Mouse (Mus musculus) cortical plate, adult 2 months (tissue): Measurements from ENCODE around the gene Dtx4. TPM values are rescaled to one million over a fixed set of nuclear protein-coding genes. Genes with fewer than 3 reads are reported as not detected.

Source experiments
- H3K27ac ChIP-seq: fragments of 200-500 bp; 2 replicates; pipeline ENCODE4 v1.5.1; 2012; ENCODE audit warnings: low read length, control low read depth, inconsistent platforms; ENCODE audit not compliant: insufficient read depth
- H3K4me1 ChIP-seq: fragments of 200-500 bp; 2 replicates; pipeline ENCODE4 v1.6.1; 2011; ENCODE audit warnings: low read length; ENCODE audit not compliant: control insufficient read depth, insufficient read depth
- H3K4me3 ChIP-seq: fragments of 200-500 bp; 2 replicates; pipeline ENCODE4 v1.5.1; 2011; ENCODE audit warnings: mild to moderate bottlenecking, low read length, control low read depth; ENCODE audit not compliant: insufficient read depth
- CTCF ChIP-seq: fragments of 200-500 bp; IDR thresholded peaks from 2 replicates; pipeline ENCODE4 v1.5.1; 2011; ENCODE audit warnings: mild to moderate bottlenecking, control low read depth, low read length; ENCODE audit not compliant: insufficient read depth; ENCODE audit errors: extremely low read depth
- POLR2A ChIP-seq: fragments of 200-500 bp; IDR thresholded peaks from 2 replicates; pipeline ENCODE4 v1.6.1; 2011; ENCODE audit warnings: mild to moderate bottlenecking, low read length, control low read depth; ENCODE audit not compliant: insufficient read depth; ENCODE audit errors: extremely low read depth
- polyA plus RNA-seq: library from polyadenylated mRNA; depleted of rRNA; stranded (reverse); fragments of >200 nt; gene quantifications from 2 replicates; pipeline ENCODE4 v1.2.3, GENCODE M21; 2012

The Dtx4 gene
- polyA plus RNA-seq, 1 experiment, result 20.8 TPM

DNA sequence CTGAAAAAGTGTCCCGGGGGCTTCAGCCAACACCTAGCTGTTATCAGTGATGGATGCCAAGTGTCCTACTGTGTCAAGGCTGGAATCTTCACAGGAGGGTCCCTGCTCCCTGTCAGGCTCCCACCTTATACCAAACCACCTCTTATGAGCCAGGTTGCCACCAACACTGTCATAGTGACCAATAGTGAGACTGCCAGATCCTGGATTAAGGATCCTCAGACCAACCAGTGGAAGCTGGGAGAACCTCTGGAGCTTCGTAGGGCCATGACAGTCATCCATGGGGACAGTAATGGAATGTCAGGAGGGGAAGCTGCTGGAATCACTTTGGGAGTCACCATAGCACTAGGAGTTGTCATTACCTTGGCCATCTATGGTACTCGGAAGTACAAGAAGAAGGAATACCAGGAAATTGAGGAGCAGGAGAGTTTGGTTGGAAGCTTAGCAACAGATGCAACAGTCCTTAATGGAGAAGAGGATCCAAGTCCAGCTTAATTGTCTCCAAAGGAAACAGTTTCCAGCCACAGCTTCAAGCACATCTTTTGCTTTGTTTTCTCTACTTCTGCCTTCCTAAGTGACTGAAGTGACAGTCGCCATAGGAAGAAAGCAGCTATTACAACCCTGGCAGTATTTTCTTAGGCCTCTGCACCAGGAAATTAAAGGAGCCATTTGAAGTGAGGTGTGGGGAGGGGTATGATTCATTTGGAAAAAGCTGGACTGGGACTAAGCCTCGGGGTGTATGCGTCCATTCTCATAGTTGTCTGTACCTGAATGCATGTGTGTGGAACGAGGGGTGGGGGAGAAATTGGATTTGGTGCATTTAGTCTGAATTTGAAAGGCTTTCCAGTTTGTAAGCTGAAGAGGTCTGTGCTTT is 38.2 kb downstream of the Dtx4 start:
- no peaks in the 10 kb centered on the region for H3K4me1 ChIP-seq
- H3K27ac ChIP-seq, result no peak overlapping the region
- H3K4me3 ChIP-seq, result no peak overlapping the region; the same call in 1 of the 2 replicates
- TF ChIP-seq CTCF, result no peak
- TF ChIP-seq POLR2A, result no peak

DNA sequence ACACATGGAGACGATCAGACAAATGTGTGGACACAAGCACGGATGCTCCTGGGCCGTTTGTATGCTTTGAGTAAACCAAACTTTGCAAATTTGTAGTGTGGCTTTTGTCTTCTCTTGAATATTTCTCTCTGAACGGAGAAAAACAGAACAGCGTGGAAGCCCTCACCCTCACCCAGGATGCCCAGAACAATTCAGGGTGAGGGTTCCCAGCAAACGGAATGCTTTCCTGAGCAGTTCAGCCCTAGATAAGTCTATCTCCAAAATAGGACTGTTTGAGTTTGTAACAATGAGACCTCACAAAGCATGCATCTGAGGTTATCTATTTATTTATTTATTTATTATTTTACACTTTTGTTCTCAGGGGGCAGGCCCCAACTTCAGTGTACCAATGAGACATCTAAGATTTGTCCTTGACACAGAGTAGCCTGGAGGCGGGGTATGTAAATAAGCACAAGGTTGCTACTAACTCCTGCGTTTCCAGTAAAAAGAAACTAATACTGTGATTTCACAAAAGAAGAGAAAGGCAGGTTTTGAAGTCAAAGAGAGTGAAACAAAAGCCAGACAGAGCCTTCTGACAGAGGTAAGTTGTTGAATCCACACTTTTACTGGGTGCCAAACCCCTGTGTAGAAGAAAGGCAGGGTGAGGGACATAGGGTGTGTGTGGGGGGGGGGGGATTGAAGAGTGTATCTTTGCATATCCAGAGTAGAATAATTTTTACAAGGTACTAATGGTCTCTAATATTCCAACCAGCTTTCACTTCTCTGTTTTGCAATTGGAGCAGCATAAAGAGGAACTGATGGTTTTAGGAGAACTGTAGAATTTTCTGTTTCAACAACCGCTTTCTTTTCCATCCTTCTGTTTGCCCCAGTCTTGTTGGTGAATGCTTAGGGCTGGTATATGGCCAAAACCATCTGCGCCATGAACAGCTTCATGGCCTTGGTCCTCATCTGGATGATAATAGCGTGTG is 40.7 kb downstream of the Dtx4 start, which contains the start of gene Mpeg1:
TSS of gene Mpeg1 (plus strand) at position 498 of the 968 bp plus-strand sequence.
- Histone ChIP-seq H3K4me3 (no peak within 1 kb of the TSS), H3K27ac (no peak within 1 kb of the TSS), H3K4me1 (no peaks in the 10 kb centered on the region)
- no peak for TF ChIP-seq POLR2A
- TF ChIP-seq CTCF, result no peak

DNA sequence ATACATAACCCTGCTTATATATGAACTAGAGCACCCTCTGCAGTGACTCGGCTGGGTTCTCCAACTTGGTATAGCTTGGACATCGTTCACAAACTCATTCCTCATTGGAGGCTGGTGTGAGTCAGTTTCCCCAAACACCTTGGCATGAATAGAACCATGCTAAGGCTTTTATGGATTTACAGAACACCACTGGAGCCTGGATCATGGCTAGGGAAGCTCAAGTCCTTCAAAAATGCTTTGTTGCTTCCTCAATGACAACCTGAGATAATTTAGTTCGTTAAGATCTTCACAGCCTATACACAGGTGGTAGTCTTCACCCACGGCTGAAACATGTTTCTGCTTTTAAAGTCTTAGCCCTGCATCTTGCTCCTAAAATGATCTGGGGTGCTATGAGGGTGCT is 41.7 kb downstream of the Dtx4 start:
- H3K4me3 ChIP-seq, result no peak overlapping the region
- H3K4me1 ChIP-seq, result no peaks in the 10 kb centered on the region
- TF ChIP-seq POLR2A (no peak), CTCF (no peak)
- no peak overlapping the region for H3K27ac ChIP-seq

DNA sequence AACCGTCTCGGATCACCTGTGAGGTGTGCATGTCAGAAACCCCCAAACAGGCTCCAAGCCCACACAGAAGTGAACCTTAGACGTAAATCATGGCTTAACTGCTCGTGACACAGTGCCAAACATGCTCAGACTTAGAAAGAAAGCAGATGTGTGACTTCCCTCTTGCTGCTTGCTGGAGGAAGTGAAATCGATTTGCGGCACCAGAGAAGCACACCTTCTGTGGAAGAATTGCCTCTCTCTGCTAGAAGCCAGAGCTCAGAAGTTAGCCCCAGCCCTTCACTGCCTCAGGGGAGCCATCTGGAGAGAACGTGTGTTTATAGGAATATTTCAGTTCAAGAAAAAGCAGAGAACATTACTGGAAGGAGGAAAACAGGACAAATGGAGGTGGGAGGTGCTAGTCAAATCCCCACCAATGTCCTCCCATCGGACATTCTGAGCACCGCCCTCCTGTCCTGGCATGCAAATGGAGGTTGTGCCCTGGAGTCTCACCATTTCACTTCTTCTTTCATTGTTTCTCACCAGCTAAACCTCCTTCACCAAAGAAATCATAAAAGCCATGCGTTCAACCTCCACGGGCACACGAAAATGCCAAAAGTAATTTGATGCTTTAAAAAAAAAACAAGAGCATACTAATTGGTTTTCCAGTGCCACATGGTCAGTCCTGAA is 43.7 kb downstream of the Dtx4 start:
- no peaks in the 10 kb centered on the region for H3K4me1 ChIP-seq
- no peak overlapping the region for H3K27ac ChIP-seq
- H3K4me3 ChIP-seq, result no peak overlapping the region
- TF ChIP-seq POLR2A (no peak), CTCF (no peak)

DNA sequence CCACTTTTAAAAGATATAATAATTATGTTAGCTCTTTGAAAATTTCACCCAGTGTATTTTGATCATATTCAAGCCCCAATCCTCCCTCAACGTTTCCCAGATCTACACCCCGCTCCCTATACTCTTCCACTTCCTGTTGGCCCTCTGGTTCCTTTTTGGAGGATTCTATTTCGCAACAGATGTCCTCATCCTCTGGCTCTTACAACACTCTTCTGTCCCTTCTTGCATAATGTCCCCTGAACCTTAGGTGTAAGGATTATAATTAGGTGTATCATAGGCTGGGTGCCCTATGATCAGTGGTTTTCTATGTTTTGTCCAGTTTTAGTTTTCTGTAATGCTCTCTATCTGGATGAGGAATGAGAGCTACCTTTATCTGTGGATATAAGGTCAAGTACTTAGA is 56.2 kb downstream of the Dtx4 start:
- H3K4me3 ChIP-seq, result no peak overlapping the region
- H3K4me1 ChIP-seq, result no peaks in the 10 kb centered on the region
- TF ChIP-seq POLR2A (no peak), CTCF (no peak)
- no peak overlapping the region for H3K27ac ChIP-seq

DNA sequence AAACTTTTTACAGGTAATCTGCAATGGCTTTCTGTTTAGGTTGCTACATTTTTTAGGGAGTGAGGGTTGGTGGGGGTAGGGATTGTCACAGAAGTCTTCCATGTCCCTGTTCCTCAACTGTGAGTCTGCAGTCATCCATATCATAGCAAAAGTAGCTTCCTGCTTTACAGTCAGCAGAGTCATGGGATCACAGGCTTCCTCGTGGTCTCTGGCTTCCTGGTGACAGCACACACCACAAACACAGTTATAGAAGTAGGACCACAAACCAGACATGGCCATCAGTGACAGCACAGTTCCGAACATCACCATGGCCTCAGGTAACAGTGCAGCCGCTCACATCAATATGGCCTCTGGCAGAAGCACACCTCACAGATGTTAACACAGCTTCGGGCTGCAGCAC is 58.7 kb downstream of the Dtx4 start:
- no peak overlapping the region for H3K4me3 ChIP-seq
- no peak overlapping the region for H3K27ac ChIP-seq
- H3K4me1 ChIP-seq, result no peaks in the 10 kb centered on the region
- TF ChIP-seq CTCF (no peak), POLR2A (no peak)

DNA sequence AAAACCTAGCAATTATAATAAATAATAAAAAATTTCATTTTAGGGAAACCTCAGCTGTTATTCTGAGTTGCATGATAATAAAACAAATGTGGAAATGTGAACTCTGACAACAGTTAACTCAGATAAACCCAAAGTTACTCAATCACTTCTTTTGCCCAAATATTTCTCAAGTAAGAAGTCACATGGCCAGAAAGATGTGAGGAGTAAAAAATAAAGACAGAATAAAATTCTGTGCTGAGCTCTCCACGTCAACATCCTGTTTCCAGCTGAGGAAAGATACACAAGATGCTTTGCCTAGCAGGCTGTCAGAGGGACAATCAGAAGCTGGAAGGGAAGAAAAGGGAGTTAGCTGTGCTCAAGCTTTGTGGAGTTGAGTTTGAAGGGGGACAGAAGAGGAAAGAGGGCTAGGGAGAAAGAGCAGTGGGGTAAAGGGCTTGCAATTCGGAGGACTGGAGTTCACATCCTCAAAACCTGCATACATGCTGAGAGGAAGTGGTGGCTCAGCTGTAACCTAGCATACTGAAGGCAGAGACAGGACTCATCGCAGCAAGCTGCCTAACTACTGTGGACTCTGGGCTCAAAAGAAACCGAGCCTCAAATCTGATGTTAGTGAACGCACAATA is 61.0 kb downstream of the Dtx4 start:
- no peak overlapping the region for H3K4me3 ChIP-seq
- H3K4me1 ChIP-seq, result no peaks in the 10 kb centered on the region
- TF ChIP-seq CTCF (no peak), POLR2A (no peak)
- H3K27ac ChIP-seq, result 0 out of 2 replicates have a peak overlapping the region, but pooled peaks have one; percentile 13

DNA sequence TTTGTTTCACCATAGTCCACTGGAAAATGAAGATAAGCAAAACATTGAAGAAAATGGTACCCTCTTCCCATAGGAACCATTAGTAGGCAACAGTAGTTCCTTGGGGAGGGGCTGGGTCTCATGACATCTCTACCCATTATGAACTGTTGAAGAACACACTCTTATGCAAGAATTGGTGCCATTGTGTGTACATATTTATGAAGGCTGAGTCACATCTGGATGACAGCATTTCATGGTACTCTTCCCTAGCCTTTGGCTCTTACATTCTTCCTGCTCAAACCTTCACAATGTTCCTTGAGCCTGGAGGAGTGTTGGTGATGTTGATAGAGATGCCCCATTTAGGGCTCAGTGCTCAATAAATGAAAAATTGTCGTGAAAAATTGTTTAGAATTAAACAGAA is 61.7 kb downstream of the Dtx4 start:
- Histone ChIP-seq H3K27ac (no peak overlapping the region), H3K4me1 (no peaks in the 10 kb centered on the region), H3K4me3 (no peak overlapping the region)
- TF ChIP-seq POLR2A (no peak), CTCF (no peak)
